Mouse (Mus musculus) embryonic facial prominence, embryonic 14.5 days (tissue): ENCODE measurements at regions not wholly inside any gene's neighbourhood (a gene's known extent, or its start where the extent isn't known, plus 50 kb on each side); places are given as distances from the start of the nearest gene placed in this dataset.

Experiments used
- ATAC-seq: fragments of 200-750 bp; cut with Nextera tagmentation; 2 replicates; pipeline ENCODE4 v1.8.0; 2017; ENCODE audit warnings: low read depth, moderate number of reproducible peaks, moderate TSS enrichment
- DNase-seq: peaks from one replicate; pipeline ENCODE4 v3.0.0-alpha.2; 2015; ENCODE audit warnings: low spot score
- H3K27ac ChIP-seq: fragments of 300-500 bp; sonication (generic); replicated peaks from 2 replicates; pipeline ENCODE4 v1.5.1; 2014; ENCODE audit warnings: low read depth, mild to moderate bottlenecking, low read length, moderate library complexity
- H3K27me3 ChIP-seq: fragments of 300-500 bp; sonication (generic); replicated peaks from 2 replicates; pipeline ENCODE4 v1.6.1; 2014; ENCODE audit warnings: low read length; ENCODE audit not compliant: control insufficient read depth, insufficient read depth
- H3K36me3 ChIP-seq: fragments of 300-500 bp; sonication (generic); 2 replicates; pipeline ENCODE4 v1.6.1; 2014; ENCODE audit warnings: low read length, mixed read lengths; ENCODE audit not compliant: control insufficient read depth, insufficient read depth
- H3K4me1 ChIP-seq: fragments of 300-500 bp; sonication (generic); 2 replicates; pipeline ENCODE4 v1.6.1; 2014; ENCODE audit warnings: antibody characterized with exemption, low read length; ENCODE audit not compliant: control insufficient read depth, insufficient read depth
- H3K4me2 ChIP-seq: fragments of 300-500 bp; sonication (generic); 2 replicates; pipeline ENCODE4 v1.6.1; 2014; ENCODE audit warnings: low read depth, mild to moderate bottlenecking, low read length, moderate library complexity, mixed read lengths
- H3K4me3 ChIP-seq: fragments of 300-500 bp; sonication (generic); 2 replicates; pipeline ENCODE4 v1.5.1; 2014; ENCODE audit warnings: low read depth, mild to moderate bottlenecking, low read length
- H3K9ac ChIP-seq: fragments of 300-500 bp; sonication (generic); 2 replicates; pipeline ENCODE4 v1.6.1; 2014; ENCODE audit warnings: low read depth, mild to moderate bottlenecking, low read length, moderate library complexity, mixed read lengths
- H3K9me3 ChIP-seq: fragments of 300-500 bp; sonication (generic); 2 replicates; pipeline ENCODE4 v1.6.1; 2016; ENCODE audit warnings: low read length; ENCODE audit not compliant: control insufficient read depth
- WGBS: fragments of 180-500 bp; shearing (Covaris S2); extraction: QIAGEN DNeasy Blood & Tissue Kit; methylation state at CpG from one replicate; pipeline ENCODE4 v1.1.7; 2014; 5-methylcytosine and 5-hydroxymethylcytosine counted together

GRCm38 (mm10) chr8:76748471-76748870, 150.8 kb upstream of the Nr3c2 start:
- H3K4me3 ChIP-seq, result no peak overlapping the region
- H3K36me3 ChIP-seq, result no peaks in the 10 kb centered on the region
- DNase-seq (peak; percentile 2), ATAC-seq (no peak; the same call in 1 of the 2 replicates)
- no peaks in the 10 kb centered on the region for H3K27me3 ChIP-seq
- no peaks in the 10 kb centered on the region for H3K9me3 ChIP-seq
- no peak overlapping the region for H3K27ac ChIP-seq
- WGBS, result 74% methylated on average over 1 of the region's 1 CpGs
- no peak overlapping the region for H3K9ac ChIP-seq
- no peaks in the 10 kb centered on the region for H3K4me1 ChIP-seq
- no peak overlapping the region for H3K4me2 ChIP-seq

GRCm38 (mm10) chr8:76750286-76750685, 149.0 kb upstream of the Nr3c2 start:
- Histone ChIP-seq H3K9ac (no peak overlapping the region), H3K9me3 (no peaks in the 10 kb centered on the region), H3K27ac (no peak overlapping the region), H3K4me3 (no peak overlapping the region), H3K4me1 (no peaks in the 10 kb centered on the region), H3K4me2 (no peak overlapping the region), H3K36me3 (no peaks in the 10 kb centered on the region), H3K27me3 (no peaks in the 10 kb centered on the region)
- DNase-seq, result no peak
- 61% methylated on average over 4 of the region's 4 CpGs for WGBS
- no peak for ATAC-seq

GRCm38 (mm10) chr8:76754166-76754565, 145.1 kb upstream of the Nr3c2 start:
- Histone ChIP-seq H3K4me2 (no peak overlapping the region), H3K4me3 (no peak overlapping the region), H3K27ac (no peak overlapping the region), H3K9me3 (no peaks in the 10 kb centered on the region), H3K4me1 (no peaks in the 10 kb centered on the region), H3K27me3 (no peaks in the 10 kb centered on the region), H3K36me3 (no peaks in the 10 kb centered on the region), H3K9ac (no peak overlapping the region)
- ATAC-seq (peak; percentile 57), DNase-seq (peak; percentile 41)
- 63% methylated on average over 3 of the region's 3 CpGs for WGBS

GRCm38 (mm10) chr8:76764201-76764600, 135.0 kb upstream of the Nr3c2 start:
- Histone ChIP-seq H3K4me2 (no peak overlapping the region), H3K9me3 (no peaks in the 10 kb centered on the region), H3K36me3 (no peaks in the 10 kb centered on the region), H3K4me3 (no peak overlapping the region), H3K9ac (no peak overlapping the region), H3K27me3 (no peaks in the 10 kb centered on the region), H3K4me1 (no peaks in the 10 kb centered on the region), H3K27ac (no peak overlapping the region)
- WGBS, result 76% methylated on average over 3 of the region's 3 CpGs
- ATAC-seq (no peak), DNase-seq (no peak)

DNA sequence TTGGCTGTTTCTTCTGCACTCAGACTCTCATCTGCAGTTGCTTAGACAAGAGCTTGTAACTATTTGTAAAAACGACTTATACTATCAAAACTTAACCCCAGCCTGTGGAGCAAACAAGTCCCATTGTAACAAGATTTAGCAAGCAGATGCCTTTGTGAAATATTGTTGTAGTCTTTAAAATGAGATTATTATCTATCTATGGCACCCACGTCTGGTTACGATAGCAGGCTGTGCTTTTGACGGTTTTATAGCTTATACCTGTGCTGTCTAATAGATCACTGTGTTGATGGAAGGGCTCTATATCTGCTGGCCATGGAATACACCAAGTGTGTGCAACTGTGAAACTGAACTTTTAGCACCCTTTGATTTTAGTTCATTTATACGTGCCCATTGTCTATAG, 130.9 kb upstream of the Nr3c2 start:
- no peaks in the 10 kb centered on the region for H3K36me3 ChIP-seq
- no peak overlapping the region for H3K9ac ChIP-seq
- H3K4me1 ChIP-seq, result no peaks in the 10 kb centered on the region
- DNase-seq, result no peak
- ATAC-seq, result no peak
- H3K9me3 ChIP-seq, result no peaks in the 10 kb centered on the region
- no peaks in the 10 kb centered on the region for H3K27me3 ChIP-seq
- H3K4me2 ChIP-seq, result no peak overlapping the region
- 80% methylated on average over 5 of the region's 5 CpGs for WGBS
- H3K4me3 ChIP-seq, result no peak overlapping the region
- H3K27ac ChIP-seq, result no peak overlapping the region

- H3K27me3 ChIP-seq, result no peaks in the 10 kb centered on the region
- no peak overlapping the region for H3K27ac ChIP-seq
- H3K36me3 ChIP-seq, result no peaks in the 10 kb centered on the region
- no peak overlapping the region for H3K4me3 ChIP-seq
- WGBS, result 82% methylated on average over 1 of the region's 1 CpGs
- no peaks in the 10 kb centered on the region for H3K9me3 ChIP-seq
- ATAC-seq, result no peak
- no peak overlapping the region for H3K9ac ChIP-seq
- DNase-seq, result no peak
- H3K4me1 ChIP-seq, result no peaks in the 10 kb centered on the region
- H3K4me2 ChIP-seq, result no peak overlapping the region
Observed at GRCm38 (mm10) chr8:76787744-76788143, 111.5 kb upstream of the Nr3c2 start.

GRCm38 (mm10) chr8:76793891-76794290, 105.4 kb upstream of the Nr3c2 start:
- Histone ChIP-seq H3K9ac (no peak overlapping the region), H3K27me3 (no peaks in the 10 kb centered on the region), H3K4me1 (no peaks in the 10 kb centered on the region), H3K36me3 (no peaks in the 10 kb centered on the region), H3K4me2 (no peak overlapping the region), H3K9me3 (no peaks in the 10 kb centered on the region), H3K4me3 (no peak overlapping the region), H3K27ac (no peak overlapping the region)
- WGBS, result 92% methylated on average over 3 of the region's 3 CpGs
- DNase-seq (no peak), ATAC-seq (no peak)

GRCm38 (mm10) chr8:76799998-76800397, 99.2 kb upstream of the Nr3c2 start:
- Histone ChIP-seq H3K9me3 (no peaks in the 10 kb centered on the region), H3K4me3 (no peak overlapping the region), H3K4me2 (no peak overlapping the region), H3K9ac (no peak overlapping the region), H3K36me3 (no peaks in the 10 kb centered on the region), H3K4me1 (no peaks in the 10 kb centered on the region), H3K27me3 (no peaks in the 10 kb centered on the region), H3K27ac (no peak overlapping the region)
- ATAC-seq (no peak), DNase-seq (no peak)

GRCm38 (mm10) chr8:76823456-76823855, 75.8 kb upstream of the Nr3c2 start:
- no peak overlapping the region for H3K4me2 ChIP-seq
- no peaks in the 10 kb centered on the region for H3K9me3 ChIP-seq
- H3K4me3 ChIP-seq, result no peak overlapping the region
- ATAC-seq (no peak), DNase-seq (peak; percentile 4)
- H3K27me3 ChIP-seq, result no peaks in the 10 kb centered on the region
- H3K27ac ChIP-seq, result no peak overlapping the region
- no peaks in the 10 kb centered on the region for H3K36me3 ChIP-seq
- no peaks in the 10 kb centered on the region for H3K4me1 ChIP-seq
- H3K9ac ChIP-seq, result no peak overlapping the region
- 67% methylated on average over 2 of the region's 2 CpGs for WGBS
